Mouse (Mus musculus) frontal cortex, adult 2 months (tissue): ENCODE measurements around the gene Uox. TPM values are rescaled to one million over a fixed set of nuclear protein-coding genes. Genes with fewer than 3 reads are reported as not detected.
A peak's percentile ranks its signal among the peaks of the same experiment; 100 is the strongest.

ENCODE experiments used
- DNase-seq, 2 experiments: peaks; one replicate each; pipeline ENCODE4 v3.0.0; 2022; ENCODE audit warnings: low spot score in 1 of 2; ENCODE audit errors: extremely low spot score in 1 of 2
- polyA plus RNA-seq: library from polyadenylated mRNA; depleted of rRNA; stranded (reverse); fragments of >200 nt; gene quantifications from 2 replicates; pipeline ENCODE4 v1.2.3, GENCODE M21; 2012; rRNA removed

Gene Uox
- polyA plus RNA-seq, result 0.20 and 0.34 TPM in 2 replicates

DNA sequence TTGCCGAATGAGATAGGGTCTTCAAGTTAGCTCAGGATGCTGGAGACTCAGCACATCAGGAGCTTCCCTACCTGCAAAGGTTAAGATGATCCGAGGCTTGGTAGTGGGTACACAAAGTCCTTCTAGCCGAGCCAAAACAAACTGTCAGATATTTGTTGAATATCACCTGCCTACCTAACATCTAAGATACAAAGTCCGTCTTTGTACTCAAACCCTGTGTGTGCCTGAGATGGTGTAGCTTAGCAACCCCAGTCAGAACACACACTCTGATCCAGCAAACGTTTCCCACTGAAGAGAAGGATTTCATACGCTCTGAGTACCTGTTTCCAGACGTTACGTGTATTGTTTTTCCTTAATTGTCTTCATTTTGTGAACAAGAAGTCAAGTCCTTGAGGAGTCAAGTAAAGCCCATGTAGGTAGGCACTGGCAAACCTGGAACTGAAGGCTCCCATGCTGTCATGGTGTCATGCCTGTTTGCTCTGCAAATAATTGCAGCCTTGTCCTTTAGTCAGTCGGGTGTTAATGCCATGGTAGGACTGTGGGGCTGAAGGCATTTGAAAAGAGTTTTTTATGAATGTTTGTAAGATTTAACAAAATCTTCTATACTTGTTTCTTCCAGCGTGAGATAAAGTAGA, at the start of gene Uox:
Gene Uox (plus strand): TSS at position 279 of the 635 bp plus-strand sequence.
- no peak for DNase-seq

DNA sequence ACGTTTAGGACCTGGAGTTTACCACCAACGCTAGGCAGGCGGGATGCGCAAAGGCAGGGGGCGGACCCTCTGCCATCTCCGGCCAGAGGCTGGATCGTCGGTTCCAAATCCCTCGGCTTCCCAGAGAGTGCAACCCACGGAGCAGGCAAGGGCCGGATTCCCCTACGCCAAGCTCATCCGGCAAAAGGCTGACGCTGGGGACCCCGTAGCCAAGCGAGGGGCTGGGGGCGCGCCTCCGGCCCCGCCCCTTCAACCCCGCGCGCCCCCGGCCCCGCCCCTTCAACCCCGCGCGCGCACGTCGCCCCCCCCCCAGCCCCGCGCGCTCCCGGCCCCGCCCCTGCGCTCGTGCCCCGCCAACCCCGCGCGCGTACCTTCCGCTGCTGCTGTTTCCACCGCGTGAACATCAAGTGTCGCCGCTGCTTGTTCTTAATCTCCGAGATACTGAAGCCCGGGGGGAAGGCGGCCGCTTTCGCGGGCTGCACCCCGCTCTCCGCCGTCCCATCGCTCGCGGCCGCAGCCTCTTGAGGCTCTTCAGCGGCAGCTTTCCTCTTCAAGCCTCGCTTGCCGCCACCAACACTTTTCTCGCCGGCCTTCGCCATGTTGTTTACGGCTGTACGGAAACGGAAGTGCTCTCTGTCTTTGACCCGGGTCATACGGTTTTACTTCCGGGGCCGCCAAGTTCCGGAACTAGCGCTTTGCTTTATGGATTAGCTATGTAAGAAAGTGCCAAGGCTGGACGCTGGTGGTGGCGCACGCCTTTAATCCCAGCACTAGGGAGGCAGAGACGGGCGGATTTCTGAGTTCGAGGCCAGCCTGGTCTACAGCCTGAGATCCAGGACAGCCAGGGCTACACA, 49.2 kb upstream of the Uox start, which contains the start of gene Rpf1:
Gene Rpf1 (minus strand): TSS at position 632 of the 854 bp plus-strand sequence.
- peak; percentile 91 to 96 for DNase-seq

DNA sequence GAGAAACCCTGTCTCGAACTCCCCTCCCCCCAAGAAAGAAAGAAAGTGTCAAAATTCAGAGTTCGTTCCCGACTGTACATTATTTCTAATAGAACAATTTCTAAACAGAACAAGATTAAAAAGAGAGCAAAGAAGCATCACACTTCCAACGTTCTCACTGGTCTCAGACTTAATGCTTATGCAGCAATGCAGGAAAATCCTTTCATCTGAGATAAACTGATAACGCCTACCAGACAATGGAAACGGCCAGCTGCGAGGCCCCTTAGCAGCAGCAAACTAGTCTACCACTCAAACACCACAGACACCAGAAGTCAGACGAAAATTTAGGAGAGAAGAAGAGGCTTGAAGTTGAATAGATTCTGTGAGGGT, 48.6 kb upstream of the Uox start:
- no peak for DNase-seq

DNA sequence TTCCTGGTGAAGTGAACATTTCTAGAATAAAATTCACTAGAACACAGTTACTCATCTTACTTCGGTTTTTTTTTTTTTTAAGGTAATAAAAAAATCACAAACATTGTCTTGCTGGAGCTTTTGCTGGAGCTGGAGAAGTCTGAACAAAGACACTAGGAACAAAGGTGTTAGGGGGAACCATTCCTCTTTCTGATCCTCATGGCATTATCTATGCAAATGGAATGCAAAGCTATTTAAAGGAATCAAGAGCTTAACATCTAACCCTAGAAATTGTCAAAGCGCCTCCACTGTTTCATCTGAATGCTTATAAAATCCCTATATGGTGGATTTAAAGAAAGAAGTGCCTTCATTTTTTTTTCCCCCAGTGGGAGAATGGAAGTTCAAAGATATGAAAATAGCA, 41.9 kb upstream of the Uox start:
- no peak for DNase-seq

DNA sequence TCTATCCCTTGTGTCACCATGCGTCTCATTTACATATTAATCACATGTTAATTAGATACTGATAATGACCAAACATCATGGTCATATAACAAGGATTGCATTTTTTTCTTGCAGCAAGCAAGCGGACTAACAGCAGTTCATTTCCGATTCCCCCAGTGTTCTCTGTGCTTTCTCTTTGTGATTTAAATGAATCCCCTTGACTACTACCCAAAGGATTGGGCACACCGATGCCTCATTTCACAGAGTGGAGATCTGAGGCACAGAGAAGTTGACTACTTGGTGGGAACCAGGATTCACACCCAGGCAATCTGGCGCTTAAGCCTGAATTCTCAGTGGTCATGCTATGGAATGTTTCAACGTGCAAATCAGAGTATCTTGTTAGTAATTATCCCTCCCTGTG, 35.2 kb upstream of the Uox start:
- no peak for DNase-seq

DNA sequence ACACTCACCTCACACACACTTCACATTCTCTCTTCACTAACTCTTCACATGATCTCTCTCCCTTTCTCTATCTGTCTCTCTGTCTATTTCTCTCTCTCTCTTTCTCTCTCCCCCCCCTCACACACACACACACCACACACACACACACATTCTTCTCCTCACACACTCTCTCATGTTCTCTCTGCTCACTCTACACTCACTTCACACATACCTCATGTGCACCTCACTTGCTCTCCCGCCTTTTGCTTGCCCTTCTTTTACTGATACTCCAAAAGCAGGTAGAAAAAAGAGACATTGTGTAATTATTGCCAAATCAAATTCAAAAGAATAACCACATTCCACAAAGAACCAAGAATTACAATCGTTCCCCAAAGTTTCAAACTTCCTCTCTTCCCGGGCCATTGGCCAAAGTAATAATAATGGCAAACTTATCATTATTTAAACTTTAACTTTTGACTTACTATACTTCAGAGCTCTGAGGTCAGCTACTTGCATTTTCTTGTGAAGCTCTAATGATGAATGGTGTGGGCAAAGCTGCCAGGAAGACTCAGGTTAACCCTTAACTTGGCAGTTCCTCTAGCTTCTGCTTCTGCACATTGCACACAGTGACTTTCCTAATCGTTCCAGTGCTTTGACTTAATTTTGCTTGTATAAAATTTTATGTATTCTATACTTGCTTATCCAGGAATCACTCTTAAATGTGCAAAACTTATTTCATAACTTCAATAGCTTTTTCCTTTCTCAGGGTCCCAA, 29.5 kb upstream of the Uox start:
- no peak for DNase-seq

DNA sequence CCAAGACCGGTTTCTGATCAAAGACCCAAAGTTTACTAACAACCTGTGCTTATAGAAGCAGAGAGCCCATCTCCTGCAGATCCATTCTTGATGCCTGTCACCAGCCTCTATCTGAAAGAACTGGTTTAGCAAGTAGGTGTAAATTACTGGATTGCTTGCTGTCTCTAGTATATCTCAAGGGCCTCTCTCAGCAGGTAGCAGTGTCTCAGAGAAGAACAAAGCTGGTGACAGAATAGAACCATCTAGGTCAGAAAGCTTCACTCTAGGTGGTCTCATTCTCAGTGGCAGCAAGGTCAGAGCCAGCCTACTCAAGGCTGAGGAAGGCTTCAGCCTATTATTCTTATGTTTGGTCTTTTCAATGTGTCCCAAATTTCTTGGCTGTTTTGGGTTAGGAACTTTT, 26.6 kb upstream of the Uox start:
- DNase-seq, result no peak

DNA sequence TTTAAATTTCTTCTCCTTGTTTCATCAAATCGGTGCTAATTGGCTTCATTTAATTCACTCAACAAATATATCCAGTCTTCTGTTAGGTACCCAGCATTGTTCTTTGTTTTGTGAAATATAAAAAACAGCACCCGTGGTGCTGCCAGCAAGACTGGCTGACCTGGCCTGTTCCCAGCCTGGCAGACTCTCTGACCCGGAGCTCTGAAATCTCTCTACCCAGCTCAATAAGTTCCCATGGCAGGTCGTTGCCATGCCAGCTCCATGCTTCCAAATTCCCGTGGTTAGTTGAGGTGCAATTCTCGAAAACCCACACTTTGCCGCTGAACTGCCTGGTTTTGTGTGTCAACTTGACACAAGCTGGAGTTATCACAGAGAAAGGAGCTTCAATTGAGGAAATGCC, 15.4 kb upstream of the Uox start:
- no peak for DNase-seq

DNA sequence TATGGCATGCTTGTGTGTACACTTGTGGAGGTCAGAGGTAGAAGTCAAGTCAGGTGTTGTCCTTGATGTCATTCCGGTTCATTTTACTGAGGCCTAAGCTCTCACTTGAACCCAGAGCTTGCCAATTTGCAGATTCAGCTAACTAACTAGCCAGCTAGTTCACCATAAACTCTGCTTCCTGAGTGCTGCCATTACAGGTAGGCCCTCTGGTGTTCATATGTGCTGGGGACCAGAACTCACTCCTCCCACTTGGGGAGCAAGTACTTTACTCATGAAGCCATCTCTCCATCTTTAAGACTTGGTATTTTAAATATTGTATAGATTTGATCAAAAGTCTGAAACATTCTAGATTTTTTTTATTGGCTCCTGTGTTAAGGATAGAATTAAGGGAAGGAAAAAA, 13.7 kb upstream of the Uox start:
- DNase-seq, result no peak

DNA sequence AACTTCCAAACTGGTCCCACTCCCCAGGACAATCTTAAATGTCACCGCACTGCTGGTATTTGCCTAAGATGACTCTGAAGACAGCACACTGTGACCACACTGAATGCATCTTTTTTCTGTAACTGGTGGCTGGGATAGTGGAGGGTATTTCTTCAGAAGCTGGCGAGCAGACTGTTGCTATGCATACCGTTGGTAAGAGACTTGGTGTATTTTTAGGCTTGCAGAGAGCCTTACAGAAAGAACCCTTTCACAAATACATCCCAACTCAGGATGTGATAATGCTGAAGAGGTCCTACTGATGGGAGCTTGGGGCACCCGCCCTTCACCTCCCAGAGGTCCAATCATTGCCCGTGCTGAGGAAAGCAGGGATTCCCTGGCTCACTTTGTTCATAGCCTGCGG, 12.7 kb upstream of the Uox start:
- peak in 1 of 2 experiments; percentile 20 for DNase-seq

DNA sequence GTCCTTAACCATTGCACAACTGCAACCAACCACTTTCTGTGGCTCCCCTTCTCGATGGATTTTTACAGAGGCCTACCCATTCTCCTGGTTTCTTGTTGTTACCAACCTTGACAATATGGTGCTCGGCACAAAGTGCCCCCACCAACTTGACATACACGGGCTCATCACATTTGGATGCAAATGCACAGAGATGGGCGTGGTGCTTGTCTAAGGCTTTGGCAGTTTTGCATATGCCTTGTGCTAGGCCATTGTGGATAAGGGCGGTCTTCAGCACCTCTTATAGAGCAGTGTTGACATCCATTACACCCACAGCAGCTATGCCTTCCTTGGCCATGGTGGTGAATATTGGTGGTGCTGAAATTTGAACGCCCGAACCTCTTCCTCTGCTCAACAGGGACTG, 7.3 kb upstream of the Uox start:
- DNase-seq, result no peak

DNA sequence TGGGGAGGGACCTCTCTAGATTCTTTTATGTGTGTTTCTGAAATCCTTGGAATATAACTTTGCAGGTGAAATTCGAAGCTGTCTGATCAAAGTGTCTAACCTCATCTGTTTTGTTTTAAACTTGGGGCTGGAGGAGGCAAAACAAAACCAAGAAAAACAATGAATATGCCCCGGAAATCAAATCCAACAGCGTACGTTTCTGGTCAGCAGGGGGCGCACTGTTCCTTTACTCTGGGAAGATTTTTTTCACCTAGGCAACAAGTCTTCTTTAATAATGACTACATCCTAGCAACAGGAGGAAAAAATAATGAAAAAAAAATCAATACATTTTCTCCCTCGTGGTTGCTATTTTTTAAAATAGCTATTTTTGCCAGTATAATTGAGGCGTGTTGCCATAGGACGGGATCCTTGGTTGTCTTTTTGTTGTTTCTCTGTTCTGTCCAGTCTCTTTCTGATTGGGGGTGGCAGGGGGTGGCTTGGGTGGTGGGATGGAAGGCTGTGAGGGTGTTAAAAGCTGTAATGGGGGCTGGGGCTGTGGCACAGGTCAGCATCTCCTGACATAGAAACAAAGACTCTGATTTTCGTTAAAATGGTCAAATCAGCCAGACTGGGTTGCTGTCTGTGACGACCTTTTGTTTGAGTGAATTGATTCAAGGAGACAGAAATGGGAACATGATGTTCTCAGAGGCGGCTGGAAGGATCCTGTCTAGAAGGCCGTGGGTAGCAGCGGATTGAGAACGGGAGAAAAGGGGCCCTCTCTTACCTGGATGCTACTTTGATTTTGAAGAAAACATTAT, 5.8 kb upstream of the Uox start:
- peak; percentile 54 to 93 for DNase-seq

DNA sequence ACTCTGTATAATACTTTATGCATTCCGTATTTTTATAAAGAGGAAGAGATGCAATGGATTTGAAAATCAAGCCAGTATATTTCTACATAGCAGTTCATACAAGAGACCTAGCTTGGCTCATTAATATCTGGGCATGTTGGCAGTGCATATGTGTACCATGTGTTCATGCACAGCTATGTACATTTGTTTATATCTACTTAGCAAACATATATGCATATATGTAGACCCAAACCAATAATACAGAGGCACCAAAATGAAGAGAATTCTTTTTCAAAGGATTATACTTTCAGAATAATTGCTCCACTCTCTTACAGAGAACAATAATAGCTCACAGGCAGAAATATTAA, 5.2 kb upstream of the Uox start:
- DNase-seq, result no peak

DNA sequence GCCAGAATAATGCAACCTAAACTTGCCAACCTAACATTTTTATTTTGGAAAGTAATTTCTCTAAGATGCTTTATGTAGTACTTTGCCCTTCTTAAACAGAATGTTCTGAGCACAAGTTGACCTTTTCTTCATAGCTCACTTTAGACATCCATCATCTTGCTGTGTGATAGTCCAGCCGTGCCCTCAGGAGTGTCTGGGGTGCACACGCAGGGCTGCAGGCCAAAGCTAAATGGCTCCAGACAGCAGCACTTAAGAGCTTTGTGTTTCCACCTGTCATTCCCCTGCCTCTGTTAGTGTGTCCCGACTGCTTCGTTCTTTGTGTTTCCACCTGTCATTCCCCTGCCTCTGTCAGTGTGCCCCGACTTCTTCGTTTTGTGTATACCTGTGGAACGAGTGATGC, 2.9 kb upstream of the Uox start:
- no peak for DNase-seq

DNA sequence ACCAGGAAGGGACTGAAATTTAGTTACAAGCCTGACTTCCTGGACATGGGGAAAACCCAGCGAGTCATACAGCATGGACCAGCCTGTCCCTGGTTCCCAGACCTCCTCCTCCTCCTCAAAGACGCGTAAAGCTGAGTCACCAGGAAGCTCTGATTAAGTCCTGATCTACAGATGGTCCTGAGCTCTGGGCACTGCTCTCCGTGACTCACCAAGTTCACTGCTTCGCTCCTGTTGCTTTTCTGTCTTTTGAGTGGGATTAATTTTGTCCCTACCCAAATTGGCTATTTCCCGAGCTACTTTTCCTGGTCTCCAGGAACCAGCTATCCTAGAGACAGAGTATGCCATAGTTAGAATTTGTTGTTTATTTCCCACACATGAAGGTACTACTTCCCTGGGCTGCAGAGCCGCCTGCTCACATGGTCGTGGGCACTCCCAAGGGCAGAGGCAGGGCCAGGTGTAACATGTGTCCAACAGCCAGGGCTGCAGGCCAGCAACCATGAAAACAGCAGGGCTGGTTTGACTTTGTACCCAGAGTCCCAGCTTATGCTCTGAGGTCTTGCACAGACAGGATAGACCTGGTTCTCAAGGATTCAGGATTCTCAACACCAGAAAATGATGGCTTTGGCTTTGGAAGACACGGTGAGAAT, 2.2 kb upstream of the Uox start:
- peak; percentile 11 to 54 for DNase-seq

DNA sequence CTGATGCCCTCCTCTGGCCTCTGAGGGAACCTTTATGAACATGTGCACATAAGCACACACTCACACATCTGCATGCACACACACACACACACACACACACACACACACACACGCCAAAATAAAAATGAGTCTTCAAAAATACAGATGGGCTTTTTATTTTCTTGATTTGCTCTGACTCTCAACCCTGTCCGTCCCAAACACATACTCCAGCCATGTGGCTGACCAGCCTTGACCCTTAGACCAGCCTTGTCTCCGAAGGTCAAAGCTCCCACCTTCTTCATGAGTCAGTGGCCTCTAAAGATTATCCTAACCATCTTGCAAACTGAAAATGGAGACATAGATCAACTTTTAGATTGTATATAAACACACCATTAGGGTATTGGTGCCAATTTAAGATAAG, 632 bp upstream of the Uox start:
- no peak for DNase-seq

DNA sequence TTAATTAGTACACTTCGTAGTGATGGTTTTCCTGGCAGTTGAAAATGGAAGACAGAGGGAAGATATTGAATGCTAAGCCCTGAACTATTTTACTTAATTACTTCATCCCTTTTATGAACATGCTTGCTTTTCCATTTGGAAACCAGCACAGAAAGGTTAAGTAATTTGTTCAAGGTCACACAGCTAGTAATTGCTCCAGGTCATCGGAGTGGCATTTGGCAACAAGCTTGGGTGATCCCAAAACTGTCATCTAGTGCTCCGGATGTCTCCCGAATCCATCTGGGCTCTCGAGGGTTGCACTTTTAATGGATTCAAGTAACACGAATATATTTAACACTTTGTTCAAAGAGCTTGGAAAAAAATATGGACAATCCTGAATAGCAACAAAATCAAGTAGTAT, 713 bp downstream of the Uox start:
- DNase-seq, result no peak

DNA sequence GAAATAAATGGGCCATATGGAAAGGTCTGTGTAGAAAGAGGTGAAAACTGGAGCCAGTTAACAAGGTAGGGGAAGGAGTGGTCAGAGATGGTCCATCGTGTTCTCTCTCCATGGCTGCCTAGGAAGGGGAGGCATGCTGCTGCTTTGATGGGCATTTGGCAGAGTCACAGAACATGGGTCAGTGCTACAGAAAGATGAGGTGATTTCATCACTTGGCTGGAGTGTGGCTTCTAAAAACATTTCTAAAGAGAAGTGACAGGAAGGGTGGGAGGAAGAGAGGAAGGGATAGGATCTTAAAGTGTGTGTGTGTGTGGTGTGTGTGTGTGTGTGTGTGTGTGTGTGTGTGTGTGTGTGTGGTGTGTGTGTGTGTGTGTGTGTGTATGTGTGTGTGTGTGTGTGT, 1.1 kb downstream of the Uox start:
- DNase-seq, result no peak

DNA sequence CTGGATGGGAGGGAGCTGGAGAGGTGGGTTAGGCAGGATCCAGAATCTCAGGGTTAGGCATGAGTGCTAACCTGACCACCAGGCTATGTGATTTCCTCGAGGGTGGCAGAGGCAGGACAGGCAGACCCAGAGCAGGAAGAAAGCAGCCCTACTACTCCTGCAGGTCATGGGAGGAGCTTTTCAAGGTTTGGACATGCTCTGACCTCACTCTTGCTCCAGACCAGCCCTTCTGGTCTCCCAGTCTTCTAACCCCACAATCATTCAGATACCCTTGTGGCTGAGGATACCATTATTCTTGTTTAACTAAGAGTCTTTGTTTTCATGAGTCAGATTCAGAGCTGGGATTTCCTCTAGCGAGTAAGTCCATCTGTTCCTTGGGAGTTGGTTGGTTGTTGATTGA, 7.4 kb downstream of the Uox start:
- DNase-seq, result no peak

DNA sequence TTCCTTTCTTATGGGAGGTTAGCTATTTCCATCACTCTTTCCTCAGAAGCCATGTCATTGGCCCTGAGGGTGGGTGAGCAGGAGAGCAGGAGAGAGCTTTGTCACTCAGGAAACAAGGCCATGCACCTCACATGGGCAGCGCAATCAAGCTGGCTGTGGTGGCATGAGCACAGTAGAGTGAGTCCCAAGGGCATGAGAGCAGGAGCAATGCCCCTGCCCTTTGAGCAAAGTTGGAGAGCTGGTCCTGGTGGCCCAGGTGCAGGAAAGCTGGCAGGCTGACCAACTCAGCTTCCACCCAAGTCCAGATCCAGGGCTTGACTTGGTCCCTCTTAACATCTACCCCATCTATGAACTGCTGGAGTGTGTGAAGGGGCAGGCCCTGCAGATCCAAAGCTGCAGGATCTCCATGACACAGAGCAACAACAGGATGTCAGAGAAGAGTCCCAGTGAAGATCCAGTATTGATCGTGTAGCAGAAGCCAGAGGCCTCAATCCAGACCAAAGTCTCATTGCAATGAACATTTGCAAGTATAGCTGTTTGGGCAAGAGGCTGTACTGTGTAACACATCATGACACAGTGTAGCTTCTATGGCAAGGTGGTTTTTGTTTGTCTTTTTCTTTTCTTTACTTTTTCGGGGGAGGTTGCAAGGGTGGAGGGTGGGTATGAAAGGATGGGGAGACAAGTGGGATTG, 10.0 kb downstream of the Uox start:
- no peak for DNase-seq
